Mouse (Mus musculus) urinary bladder, postnatal 25 days (tissue): ENCODE results near the gene Cadm1.

Source experiments
- DNase-seq: peaks from one replicate; pipeline ENCODE4 v3.0.0; 2022; ENCODE audit warnings: low spot score

Gene Cadm1

DNA sequence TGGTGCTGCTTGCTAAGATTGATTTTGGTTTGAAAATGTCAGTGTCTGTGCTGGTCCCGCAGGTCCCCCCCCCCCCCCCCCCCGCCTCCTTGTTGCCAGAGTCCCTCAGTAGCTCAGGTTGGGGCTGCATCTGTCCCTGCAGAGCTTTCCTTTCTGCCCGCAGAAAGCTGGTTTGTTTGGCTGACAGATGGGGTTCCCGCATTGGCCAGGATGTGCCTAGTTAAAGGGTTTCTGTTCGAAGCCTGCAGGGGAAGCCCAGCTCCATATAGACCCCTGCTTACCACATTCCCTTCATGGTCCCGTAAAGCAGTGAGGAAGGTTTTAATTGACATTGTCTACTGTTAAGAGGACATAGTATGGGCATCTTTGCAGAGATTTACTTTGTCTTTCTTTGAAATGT is 78.9 kb downstream of the Cadm1 start:
- DNase-seq: no peak

GRCm38 (mm10) chr9:47609443-47609842 is 79.5 kb downstream of the Cadm1 start:
- no peak for DNase-seq

DNA sequence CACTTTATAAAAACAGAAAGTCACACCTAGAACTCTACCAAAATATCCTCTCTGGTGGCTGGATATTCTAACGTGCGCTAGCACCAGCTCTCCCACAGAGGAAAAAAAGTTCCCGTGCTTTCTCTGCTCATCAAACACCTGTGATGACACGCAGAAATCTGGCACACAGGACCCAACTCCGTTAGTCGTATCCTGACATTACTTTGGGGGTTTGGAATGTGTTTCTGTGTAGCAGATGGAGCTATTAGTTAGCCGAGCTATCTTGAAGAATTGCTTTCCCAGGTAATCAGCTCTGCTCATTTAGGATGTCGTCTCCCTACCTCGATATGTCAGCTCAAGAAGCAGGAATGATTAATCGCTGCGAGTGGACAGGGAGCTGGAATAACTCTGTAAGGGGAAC is 80.3 kb downstream of the Cadm1 start:
- DNase-seq: no peak

- no peak for DNase-seq
These were observed 83.0 kb downstream of the Cadm1 start for GRCm38 (mm10) chr9:47612894-47613412.

- no peak for DNase-seq
These were observed 85.1 kb downstream of the Cadm1 start for GRCm38 (mm10) chr9:47615049-47615448.

- no peak for DNase-seq
These were observed 86.4 kb downstream of the Cadm1 start for GRCm38 (mm10) chr9:47616391-47616790.

GRCm38 (mm10) chr9:47619501-47620029 is 89.6 kb downstream of the Cadm1 start:
- peak; percentile 25 for DNase-seq

DNA sequence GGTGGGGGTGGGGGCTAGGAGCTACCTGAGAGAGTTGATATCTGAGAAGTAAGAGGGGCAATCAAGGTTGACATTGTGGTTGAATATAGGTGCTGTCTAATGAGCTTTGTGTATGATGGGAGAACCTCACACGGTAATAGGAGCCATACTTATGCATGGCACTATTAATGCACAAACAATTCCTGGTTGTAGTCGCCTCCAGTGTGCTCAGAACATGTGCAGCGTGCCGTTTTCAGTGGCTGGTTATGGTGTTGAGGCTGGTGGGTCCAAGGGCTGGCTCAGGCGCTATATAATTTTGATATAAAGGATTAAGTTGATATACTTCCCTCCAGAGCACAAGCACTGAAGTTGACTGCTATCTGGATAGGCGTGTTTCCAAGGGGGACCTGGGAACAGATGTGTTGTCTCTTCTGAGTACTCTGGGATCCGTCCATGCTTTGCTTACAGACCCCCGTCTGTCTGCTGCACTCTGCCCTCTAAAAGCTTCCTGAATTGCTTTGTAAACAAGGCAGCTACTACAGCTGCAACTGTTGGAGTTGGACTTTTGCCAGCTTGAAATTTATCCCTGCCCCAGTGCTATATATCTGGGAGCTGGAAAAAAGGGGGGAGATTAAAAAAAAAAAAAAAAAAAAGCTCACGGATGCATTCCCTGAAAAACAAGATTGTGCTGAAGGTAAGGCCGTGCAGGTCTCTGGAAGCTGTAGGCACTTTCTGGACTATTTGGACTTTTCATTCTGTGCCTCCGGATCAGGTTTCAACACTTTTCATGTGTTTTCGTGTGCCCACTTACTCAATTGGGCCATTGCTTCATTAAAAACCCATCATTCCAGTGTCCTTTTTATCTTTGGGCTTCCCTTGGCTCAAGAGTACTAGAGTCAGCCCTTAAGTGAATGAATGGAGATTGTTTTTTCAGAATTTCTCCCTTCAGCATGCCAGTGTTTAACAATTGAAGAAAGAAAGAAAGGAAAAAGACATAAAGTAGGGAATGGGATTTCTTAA is 93.8 kb downstream of the Cadm1 start:
- no peak for DNase-seq

DNA sequence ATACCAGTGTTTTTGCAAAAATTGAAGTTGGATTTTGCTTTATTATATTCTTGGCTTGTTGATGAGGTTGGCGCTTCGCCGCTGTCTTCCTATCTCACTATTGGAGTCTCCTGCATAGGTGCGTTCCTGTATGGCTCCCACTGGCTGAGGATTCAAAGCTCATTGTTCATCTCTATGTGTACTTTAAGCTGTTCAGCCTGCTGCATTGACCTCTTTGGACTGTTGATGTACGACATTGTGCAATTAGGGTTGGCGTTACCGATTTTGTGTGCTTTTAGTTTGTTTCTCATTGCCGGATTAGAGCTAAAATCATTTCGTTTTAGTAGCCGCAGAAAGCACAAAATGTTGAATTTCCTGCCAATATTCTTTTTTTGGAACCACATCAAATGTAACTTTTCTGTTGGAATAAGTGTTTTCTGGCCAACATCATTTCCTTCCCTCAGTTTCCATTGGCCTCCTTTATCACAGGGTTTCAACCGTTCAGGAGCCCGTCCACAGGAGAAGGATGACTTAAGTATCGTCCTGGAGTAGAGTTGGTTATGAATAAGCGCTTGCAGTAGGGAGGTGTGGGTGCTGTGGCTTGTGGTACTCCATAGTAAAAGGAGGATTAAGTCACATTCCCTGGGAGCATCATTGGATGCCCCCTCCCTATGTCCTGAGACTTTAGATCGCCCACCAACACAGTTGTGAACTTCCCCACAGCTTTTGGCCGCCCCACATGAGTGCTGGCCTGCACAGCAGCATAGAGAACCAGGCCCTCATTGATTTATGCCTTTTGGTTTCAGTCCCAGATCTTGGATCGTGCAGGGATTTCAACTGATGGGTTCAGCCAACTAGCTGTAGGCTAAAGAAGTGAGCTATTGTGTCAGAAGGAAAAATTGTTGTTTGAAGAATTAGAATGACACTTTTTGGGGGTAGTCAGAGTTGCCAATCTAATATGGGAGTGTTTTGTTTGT is 94.9 kb downstream of the Cadm1 start:
- DNase-seq: peak; percentile 28

DNA sequence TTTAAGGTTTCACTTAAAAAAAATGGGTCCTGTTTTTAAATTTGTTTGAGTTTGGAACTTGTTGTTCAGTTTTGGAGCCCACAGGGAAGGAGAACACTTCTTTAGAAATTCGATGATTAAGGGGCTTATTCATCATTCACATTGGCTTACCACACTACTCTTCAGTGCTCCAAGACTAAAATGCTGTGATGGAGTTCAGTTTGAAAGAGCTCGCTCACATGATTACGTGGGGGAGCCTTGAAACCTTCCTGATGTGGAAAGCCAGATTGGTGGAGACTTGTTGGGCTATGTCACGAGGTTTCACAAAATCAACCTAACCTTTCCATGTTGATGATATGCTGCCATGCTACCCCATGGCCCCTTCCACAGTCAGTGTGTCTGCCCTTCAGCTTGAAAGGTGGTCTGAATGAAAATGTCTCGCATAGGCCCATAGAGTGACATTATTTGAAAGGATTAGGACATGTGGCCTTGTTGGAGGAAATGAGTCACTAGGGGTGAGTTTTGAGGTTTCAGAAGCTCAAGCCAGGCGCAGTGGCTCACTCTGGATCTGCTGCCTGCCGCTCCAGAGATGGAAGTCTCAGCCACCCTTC is 95.7 kb downstream of the Cadm1 start:
- no peak for DNase-seq

DNA sequence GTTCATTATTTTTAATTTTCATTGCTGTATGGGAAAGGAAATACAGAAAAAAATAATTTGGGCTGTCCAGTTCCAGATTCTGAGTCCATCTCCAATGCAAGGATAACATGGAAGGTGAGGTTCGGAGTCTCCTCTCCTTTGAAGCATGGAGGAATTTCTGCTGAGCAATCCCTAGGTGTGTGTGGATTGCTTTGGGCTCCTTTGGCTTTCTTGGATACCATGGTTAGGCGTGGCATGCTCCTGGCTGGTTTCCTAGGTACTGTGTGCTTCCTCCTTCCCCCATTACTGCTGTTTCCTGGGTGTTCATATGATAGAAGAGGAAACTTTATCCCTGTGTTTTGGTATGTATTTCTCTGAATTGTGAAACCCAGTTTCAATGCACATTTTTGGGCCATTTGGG is 98.0 kb downstream of the Cadm1 start:
- DNase-seq: no peak

DNA sequence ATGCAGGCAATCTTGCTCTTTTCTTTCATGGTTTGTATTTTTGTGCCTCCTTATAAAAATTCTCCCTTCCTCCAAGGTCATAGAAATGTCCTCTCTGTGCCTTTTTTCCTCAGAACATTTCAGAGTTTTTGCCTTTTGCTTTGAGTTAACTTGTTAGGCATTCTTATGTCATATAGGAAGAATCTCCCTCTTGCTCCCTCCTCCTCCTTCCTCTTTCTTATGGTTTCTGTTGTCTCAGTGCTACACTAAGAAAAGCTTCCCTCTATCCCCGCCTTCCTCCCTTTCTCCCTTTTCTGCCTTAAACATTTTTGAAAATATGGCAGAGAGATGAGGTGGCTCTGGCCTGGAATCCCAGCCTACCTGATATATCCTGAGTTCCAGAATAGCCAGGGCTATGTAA is 98.6 kb downstream of the Cadm1 start:
- DNase-seq: no peak

DNA sequence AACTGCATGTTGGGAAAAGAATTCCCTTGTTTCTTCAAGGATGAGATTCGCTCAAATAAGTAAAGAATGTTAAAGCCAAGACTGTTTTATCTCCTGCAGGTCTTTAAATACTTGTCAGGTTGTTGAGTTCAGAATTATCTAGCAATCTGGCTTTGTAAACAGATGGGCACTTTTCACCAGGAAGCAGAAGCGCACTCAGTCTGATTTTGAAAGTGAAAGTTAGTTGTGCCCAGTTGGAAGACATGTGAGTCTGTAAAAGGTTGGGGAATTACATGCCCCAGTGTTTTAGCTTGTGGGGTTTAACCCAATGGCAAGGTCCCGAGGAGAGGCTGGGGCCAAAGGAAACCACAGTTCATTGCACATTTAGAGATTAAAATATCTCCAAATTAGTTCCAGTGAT is 104.7 kb downstream of the Cadm1 start:
- no peak for DNase-seq

- no peak for DNase-seq
These were observed 112.7 kb downstream of the Cadm1 start for GRCm38 (mm10) chr9:47642663-47643062.

DNA sequence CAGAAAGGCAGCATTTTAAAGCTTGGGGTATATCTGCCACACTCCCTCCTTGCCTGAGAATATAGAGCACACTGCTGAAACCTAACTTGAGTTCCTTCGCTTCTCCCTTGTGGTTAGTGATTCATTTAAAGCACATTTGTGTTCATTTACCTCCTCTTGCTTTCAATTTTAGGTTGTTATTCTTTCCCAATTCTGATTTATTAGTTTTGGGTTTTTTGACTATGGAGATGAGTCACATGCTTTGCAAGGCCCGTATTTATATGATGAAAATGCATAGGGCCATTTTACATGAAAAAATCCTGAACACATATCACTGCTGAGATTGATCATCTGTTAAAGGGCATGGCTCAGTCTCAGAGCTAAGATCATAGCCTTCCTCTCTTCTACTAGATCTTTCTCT is 115.1 kb downstream of the Cadm1 start:
- DNase-seq: no peak

DNA sequence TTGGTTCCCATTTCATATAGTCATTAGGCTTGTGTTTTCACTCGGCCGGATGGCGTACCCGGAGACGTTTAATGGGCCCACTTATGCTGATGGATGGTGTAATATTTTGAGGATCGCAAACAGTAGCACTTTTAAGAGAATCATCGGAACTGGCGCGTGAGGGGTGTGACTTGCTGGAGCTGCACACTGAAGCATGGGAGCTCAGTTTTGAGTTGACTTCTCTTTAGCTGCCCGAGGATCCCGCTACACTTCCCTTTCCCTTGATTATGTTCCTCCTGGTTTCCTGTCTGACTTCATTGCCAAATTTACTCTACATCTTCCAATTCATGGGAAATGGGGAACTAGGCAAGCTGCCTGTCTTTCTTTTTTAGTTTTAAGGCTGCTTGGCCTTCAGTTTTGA is 121.5 kb downstream of the Cadm1 start:
- DNase-seq: no peak

GRCm38 (mm10) chr9:47652203-47652602 is 122.2 kb downstream of the Cadm1 start:
- no peak for DNase-seq

DNA sequence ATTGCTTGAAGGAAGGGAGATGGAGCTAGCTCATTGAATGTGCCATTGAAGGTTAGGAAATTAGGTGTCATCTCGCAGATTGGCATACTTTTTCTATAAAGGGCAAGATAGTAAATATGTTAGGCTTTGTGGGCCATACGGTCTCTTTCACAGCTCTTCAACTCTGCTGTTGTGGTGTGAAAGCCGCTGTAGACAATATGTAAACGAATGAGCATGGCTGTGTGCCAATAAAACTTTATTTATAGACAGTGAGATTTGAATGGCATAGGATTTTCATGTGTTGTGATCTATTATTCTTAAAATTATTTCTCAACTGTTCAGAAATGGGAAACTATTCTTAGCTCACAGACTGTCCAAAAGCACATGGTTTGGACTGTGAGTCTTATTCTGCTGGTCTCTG is 123.0 kb downstream of the Cadm1 start:
- no peak for DNase-seq

DNA sequence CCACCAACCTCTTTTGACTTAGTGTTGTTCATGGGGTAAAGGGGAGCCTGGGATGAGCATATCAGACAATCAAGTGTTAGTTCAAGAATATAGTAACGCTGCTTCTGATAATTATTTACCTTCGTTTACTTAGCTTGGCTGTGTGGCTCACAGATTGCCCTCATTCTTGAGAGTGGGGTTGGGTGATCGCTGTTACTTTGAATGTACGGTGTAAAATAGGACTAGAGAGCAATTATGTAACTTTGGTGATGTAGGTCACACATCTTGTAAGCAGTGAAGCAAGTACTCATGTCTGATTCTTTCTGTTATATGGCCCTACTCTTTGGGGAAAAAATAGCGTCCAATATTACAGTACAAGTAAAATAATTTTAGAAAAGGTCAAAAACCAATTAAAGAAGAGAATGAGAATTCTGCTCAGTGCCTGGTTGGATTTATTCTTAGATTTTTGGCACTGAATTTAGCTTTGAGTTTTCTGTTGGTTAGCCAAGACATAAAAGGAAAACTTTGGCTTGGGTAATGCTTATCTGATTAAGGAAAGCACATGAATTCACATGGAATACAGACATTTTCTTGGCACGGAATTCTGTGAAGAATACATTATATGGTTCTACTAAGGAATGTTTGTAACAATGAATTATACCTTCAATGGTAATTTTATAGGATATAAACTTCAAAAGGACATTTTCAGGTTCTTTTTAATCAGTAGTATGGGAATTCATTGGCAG is 129.6 kb downstream of the Cadm1 start:
- no peak for DNase-seq

DNA sequence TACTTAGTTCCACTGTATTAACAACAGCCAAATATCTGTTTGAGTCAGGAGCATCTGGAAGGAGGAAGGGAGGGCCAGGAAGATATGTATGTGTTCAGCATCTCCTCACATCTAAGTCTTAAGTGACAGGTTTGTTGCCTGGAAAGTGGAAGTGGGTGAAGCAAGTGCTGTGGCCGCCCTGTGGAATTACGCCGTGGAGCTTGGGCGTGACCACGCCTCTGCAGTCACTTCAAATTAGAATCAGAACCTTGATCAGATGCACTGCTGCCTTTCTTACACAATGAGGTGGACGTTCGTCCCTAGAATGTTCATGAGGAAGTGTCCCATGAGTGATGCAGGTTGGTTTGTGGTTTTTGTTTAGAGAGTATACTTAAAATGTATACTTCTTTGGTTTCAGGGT is 131.6 kb downstream of the Cadm1 start:
- no peak for DNase-seq

DNA sequence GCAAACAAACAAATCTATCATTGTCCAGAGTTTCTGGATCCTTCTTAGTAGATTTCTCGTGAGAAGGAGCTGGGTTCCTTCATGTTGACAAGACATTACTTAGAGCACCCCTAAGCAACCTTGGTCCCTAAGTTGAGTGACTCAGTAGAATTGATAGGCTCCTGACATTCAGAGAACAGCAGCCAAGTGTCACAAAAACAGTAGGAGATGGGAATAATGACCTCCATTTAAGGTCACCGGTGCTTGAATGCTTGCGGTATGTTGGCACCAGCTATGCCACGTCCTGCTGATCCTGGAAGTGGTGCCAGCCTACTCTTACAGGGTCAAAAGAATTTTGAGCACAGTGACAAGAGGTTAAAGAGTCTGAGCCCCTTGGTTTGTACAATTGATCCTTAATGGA is 139.2 kb downstream of the Cadm1 start:
- no peak for DNase-seq
